Mouse (Mus musculus) lung, postnatal 36 days (tissue): Measurements from ENCODE around the gene Akap8.

Source experiments
- DNase-seq: peaks from one replicate; pipeline ENCODE4 v3.0.0; 2022; ENCODE audit warnings: mixed read lengths

The Akap8 gene

GRCm38 (mm10) chr17:32320597-32321389 is at the start of gene Akap8:
Gene Akap8, minus strand, starts transcription at chr17:32321238.
- DNase-seq = peak; percentile 99

GRCm38 (mm10) chr17:32368991-32369578 is 48.0 kb upstream of the Akap8 start:
- DNase-seq = no peak

GRCm38 (mm10) chr17:32367706-32368105 is 46.7 kb upstream of the Akap8 start:
- no peak for DNase-seq

GRCm38 (mm10) chr17:32365296-32365695 is 44.3 kb upstream of the Akap8 start:
- DNase-seq = no peak

- DNase-seq = no peak
These were observed 43.8 kb upstream of the Akap8 start for GRCm38 (mm10) chr17:32364850-32365249.

GRCm38 (mm10) chr17:32364331-32364730 is 43.3 kb upstream of the Akap8 start:
- DNase-seq = peak; percentile 91

- DNase-seq = no peak
These were observed 42.8 kb upstream of the Akap8 start for GRCm38 (mm10) chr17:32363821-32364301.

GRCm38 (mm10) chr17:32362686-32363085 is 41.6 kb upstream of the Akap8 start:
- no peak for DNase-seq

- no peak for DNase-seq
These were observed 38.9 kb upstream of the Akap8 start for GRCm38 (mm10) chr17:32359928-32360327.

- no peak for DNase-seq
These were observed 37.9 kb upstream of the Akap8 start for GRCm38 (mm10) chr17:32358943-32359340.

GRCm38 (mm10) chr17:32358192-32358942 is 37.3 kb upstream of the Akap8 start:
- DNase-seq = no peak

GRCm38 (mm10) chr17:32356766-32357760 is 36.0 kb upstream of the Akap8 start:
- no peak for DNase-seq

- no peak for DNase-seq
These were observed 35.2 kb upstream of the Akap8 start for GRCm38 (mm10) chr17:32356281-32356680.

GRCm38 (mm10) chr17:32355031-32355430 is 34.0 kb upstream of the Akap8 start:
- no peak for DNase-seq

GRCm38 (mm10) chr17:32354211-32354610 is 33.2 kb upstream of the Akap8 start:
- no peak for DNase-seq

- DNase-seq = peak; percentile 43
These were observed 32.7 kb upstream of the Akap8 start for GRCm38 (mm10) chr17:32353696-32354095.

- DNase-seq = no peak
These were observed 30.7 kb upstream of the Akap8 start for GRCm38 (mm10) chr17:32351726-32352125.

- DNase-seq = no peak
These were observed 30.2 kb upstream of the Akap8 start for GRCm38 (mm10) chr17:32351269-32351668.

GRCm38 (mm10) chr17:32350382-32350983 is 29.4 kb upstream of the Akap8 start, which contains the start of gene Akap8l:
Gene Akap8l, minus strand, starts transcription at chr17:32350607.
- peak; percentile 99 for DNase-seq

- DNase-seq = no peak
These were observed 28.9 kb upstream of the Akap8 start for GRCm38 (mm10) chr17:32349851-32350381.

- peak; percentile 65 for DNase-seq
These were observed 28.1 kb upstream of the Akap8 start for GRCm38 (mm10) chr17:32349037-32349732.
